Mouse (Mus musculus): Measurements from ENCODE around the gene Shisa8. TPM values are rescaled to one million over a fixed set of nuclear protein-coding genes. Genes with fewer than 3 reads are reported as not detected.
"Not testable (repeated sequence)": the region's sequence is repeated elsewhere in the genome, so short reads cannot be mapped to it uniquely, and the experiment has no call there.

Shisa8 gene
- total RNA-seq (2021): under 1 TPM in 1 of 2 experiments, not detected in 1; 0.23 TPM
- long read RNA-seq, experiment 1, partial matches to known transcripts: 0 of 1 reads
- long read RNA-seq, experiment 1, other reads (novel, unspliced or antisense): 0 of 1 reads
- long read RNA-seq, experiment 2: 0 reads

DNA sequence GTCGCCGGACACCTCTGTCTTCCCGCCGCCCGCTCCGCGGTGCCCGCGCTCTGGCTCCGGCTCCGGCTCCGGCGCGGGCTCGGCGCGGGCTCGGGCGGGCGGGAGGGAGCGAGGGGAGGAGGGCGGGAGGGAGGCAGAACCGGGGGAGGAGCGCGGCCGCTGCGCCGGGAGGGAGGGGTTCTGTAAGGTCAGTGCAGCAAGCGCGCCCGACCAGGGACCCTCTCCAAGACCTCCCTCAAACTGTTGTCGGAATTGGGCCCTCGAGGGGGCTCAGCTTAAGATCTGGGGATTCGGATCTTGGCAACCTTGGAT, at the start of gene Shisa8:
Gene Shisa8 (minus strand): TSS at position 64 of the 312 bp plus-strand sequence.
- no peak for DNase-seq (ENCODE audit: low spot score in 2 of 2)

DNA sequence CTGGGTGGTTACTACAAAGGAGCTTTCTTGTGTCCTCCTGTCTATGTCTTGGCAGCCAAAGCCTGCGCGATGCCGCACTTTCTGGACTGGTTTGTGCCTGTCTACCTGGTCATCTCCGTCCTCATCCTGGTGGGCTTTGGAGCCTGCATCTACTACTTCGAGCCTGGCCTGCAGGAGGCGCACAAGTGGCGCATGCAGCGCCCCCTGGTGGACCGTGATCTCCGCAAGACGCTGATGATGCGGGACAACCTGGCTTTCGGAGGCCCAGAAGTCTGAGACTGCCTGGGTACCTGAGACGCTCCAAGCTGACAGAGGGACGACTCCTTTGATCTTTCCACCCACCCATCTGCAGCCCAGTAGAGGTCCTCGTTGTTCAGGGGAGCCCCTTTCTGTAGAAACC, 46.9 kb upstream of the Shisa8 start:
- peak; percentile 57 to 73 for DNase-seq (ENCODE audit: low spot score in 2 of 2)

DNA sequence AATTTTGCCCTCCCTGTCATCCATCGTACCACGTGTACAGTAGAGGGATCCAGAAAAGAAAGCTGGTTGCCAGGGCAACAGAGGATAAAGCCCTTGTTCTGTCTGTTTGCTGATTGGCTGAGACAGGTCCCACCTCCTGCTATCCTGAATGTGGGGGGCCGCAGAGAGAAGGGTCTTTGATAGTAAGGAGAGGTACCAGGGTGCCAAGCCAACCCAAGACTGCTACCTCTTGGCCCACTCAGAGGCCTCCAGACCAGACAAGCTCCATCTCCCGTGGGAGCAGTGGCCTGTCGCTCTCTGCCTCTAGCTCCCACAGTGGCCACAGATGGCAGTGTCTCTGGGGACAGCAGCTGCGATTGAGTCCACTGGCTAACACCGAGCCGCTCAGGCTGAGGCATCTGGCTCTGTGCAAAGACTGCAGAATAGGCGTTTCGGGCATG, 43.3 kb upstream of the Shisa8 start:
- no peak for DNase-seq (ENCODE audit: low spot score in 2 of 2)

DNA sequence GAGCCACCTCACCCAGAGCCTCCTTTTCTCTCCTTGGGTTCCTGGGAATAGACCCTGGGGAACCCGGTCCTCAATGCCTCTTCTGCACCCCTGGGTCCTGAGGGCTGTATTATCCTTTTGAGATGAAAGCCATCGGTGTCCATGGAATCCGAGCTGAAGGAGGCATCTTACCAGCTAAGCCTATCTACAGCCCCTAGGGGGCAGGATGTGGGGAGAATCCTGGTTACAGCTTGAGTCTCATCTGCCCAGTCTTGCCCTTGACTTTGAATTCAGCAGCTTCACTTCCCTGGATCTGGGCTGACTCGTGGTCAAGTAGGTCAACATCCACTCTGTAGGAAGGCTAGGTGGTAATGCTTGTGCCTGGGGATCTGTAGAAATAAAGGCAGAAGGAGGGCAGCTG, 42.6 kb upstream of the Shisa8 start:
- DNase-seq (ENCODE audit: low spot score in 2 of 2): no peak

DNA sequence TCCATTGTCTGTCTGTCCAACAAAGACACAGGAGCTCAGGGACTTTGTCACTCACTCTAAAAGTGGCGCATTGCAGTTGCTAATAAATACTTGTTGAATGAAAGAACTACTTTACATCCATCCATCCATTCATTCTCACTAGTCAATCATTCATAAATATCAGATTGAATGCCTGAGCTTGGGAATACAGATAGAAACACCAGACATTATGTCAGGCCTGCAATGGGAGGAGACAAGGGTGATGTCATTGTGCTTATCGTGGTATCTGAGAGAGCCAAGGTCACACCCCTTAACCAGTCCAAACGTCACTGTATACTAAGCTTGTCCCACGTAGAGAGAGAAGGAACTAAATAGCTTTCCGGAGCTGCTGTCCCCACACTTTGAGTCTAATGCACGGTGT, 39.5 kb upstream of the Shisa8 start, which contains the start of gene 1500009C09Rik:
Gene 1500009C09Rik (plus strand): TSS at position 301 of the 400 bp plus-strand sequence.
- no peak for DNase-seq (ENCODE audit: low spot score in 2 of 2)

DNA sequence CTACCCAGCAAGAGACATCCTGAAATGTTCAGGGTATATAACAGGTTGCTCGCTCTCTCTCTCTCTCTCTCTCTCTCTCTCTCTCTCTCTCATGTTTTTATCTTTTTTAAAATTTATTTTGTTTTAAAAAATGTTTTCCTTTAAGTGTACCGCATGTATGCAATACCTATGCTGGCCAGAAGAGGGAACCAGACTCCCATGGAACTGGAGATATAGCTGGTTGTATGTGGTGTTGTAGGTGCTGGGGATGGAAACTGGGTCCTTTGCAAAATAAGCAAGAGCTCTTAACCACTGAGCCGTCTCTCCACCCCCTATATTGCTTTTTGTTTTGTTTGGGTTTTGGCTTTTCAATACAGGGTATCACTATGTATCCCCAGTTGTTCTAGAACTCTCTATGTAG, 39.0 kb upstream of the Shisa8 start:
- DNase-seq (ENCODE audit: low spot score in 2 of 2): no peak

DNA sequence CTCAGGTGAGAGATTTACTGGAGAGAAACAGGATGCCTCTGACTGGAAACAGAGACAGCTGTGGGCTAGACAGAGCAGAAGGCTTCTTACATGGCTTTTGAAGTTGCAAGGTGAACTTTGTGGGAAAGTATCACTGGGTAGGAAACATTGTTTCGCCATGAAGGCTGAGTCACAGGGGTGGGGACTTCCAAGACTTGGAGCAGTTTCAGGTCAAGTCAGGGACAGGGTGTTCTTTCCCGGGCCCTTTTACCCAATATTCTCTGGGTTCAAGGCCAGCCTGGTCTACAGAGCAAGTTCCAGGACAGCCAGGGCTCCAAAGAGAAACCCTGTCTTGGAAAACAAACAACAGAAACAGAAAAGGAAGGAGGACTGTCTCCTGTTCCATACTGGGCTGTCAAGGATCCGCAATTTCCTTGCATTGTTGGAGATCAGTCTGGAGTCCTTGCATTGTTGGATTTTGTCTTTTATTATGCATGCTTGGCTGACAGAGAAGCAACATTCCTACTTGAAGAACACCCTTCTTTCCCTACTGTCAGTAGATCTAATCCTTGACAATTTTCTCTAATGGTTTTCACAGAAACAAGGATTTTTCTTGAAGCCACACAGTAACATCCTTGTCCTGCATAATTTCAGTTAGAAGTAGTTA, 34.6 kb upstream of the Shisa8 start:
- no peak for DNase-seq (ENCODE audit: low spot score in 2 of 2)

DNA sequence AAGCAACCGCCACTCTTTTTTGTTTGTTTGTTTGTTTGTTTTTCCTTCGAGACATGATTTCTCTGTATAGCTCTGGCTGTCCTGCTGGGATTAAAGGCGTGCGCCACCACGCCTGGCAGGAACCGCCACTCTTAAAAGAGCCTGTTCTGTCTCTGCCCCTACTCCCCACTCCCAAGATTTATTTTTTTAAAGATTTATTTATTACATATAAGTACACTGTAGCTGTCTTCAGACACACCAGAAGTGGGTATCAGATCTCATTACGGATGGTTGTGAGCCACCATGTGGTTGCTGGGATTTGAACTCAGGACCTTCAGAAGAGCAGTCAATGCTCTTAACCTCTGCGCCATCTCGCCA, 32.2 kb upstream of the Shisa8 start:
- not testable (repeated sequence) for DNase-seq (ENCODE audit: low spot score in 2 of 2)

DNA sequence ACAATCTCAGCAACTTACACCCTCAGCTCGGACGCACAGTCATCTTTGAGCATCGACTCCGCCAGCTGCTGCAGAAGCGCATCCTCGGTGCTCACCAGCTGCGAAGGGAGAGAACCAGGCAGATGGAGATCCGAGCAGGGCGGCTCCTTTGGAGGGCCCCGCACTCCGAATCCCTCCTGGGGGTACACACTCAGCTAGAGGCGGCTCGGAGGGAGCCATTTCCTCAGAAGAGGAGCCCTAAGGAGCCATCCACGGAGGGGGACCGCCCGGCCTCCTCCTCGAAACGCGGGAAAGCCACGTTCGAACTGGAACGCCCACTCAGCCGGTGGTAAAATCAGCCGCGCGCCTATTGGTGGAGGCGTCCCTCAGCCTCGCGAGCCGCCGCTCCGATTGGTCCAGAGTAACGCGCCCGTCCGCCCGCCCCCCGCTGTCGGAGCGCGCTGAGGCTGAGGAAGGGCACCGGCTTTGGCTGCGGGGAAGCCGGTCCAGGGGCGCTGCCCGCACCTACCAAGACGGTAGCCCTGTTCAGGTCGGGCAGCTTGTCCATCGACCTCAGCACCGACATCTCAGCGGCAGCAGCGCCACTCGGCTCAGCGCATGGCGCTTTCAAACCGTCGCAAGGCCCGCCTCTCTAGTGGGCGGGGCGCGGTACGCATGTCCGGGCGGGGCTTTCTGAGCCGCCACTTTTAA, 31.6 kb upstream of the Shisa8 start, which contains the start of gene Cenpm:
Gene Cenpm (minus strand): TSS at position 634 of the 690 bp plus-strand sequence.
- peak; percentile 88 to 93 for DNase-seq (ENCODE audit: low spot score in 2 of 2)

DNA sequence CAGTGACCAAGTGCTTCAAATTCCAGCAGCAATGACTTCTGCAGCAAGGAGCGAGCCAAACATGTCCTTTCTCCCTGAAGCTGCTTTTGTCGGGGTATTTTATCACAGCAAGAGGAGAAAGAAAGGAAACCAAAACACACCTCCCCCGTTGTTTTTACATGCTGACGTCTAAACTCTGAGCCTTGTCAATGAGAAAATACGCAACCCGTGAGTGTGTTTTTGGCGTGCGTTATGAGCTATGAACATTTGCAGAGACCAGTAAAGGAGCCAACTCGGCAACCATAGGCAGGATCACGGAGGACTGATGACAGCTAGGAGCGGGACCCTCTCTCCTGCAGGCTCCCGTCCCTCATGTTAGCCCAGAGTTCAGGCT, 31.1 kb upstream of the Shisa8 start:
- DNase-seq (ENCODE audit: low spot score in 2 of 2): no peak

DNA sequence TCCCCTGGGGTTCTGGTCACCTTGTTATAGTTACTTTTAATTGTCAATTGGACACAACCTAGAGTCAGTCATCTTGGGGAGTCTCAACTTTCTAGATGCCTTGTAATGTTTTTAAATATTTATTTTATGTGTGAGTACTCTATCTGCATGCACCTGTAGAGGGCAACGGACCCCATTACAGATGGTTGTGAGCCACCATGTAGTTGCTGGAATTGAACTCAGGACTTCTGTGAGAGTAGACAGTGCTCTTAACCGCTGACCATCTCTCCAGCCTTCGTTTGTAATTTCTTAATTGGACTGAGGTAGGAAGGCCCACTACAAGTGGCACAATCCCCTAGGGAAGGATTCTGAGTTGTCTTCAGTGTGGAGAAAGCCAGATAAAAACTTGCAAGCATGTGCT, 30.7 kb upstream of the Shisa8 start:
- DNase-seq (ENCODE audit: low spot score in 2 of 2): no peak

DNA sequence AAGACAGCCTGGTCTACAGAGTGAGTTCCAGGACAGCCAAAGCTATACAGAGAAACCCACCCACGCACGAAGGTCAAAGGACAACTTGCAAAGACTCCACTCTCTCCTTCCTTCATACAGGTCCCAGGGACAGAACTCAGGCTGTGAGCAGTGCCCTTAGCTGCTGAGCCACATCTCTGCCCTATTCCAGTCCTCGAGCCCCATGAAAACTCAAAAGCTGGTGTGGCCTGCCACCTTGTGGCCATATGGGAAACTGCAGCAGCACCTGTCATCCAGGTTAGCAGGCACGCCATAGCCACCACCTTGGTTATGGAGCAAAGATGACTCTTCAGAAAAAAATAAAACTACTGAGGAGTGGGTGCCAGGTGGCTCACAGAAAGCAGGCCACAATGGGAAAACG, 23.9 kb upstream of the Shisa8 start:
- DNase-seq (ENCODE audit: low spot score in 2 of 2): peak in 1 of 2 experiments; percentile 69

DNA sequence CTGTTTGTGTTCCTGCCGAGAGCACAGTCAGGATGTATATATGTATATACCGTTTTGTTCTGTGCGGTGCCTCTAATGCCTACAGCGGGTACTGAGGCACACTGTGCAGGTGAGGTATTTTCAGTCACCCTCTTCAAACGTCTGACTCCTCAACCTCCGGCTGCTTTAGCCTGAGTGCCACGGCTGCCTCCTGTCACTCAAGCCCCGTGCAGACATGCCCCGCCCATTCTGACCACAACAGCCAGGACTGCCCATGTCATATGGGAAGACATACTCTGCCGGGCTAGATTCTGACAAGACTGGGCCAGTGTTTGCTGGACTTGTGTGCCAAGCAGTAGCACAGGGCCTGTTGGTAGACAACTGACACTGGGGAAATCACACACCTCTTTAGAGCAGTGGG, 23.0 kb upstream of the Shisa8 start:
- DNase-seq (ENCODE audit: low spot score in 2 of 2): no peak

DNA sequence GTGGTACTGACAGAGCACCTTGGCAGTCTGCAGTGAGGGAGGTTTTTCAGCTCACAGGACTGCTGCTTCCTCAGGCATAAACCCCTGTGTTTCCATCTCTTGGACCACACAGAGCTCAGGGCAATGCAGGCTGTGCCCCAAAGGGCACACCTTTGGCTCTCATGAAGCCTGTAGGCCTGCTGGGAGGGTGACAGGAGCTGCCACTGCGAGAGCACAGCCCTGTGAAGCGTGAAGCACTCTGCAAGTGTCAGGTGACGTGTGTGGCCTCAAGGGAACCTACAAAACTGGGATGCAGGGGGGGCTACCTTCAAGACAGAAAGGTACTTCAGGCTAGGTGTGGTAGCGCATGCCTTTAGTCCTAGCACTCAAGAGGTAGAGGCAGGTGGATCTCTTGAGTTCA, 20.0 kb upstream of the Shisa8 start:
- DNase-seq (ENCODE audit: low spot score in 2 of 2): no peak

DNA sequence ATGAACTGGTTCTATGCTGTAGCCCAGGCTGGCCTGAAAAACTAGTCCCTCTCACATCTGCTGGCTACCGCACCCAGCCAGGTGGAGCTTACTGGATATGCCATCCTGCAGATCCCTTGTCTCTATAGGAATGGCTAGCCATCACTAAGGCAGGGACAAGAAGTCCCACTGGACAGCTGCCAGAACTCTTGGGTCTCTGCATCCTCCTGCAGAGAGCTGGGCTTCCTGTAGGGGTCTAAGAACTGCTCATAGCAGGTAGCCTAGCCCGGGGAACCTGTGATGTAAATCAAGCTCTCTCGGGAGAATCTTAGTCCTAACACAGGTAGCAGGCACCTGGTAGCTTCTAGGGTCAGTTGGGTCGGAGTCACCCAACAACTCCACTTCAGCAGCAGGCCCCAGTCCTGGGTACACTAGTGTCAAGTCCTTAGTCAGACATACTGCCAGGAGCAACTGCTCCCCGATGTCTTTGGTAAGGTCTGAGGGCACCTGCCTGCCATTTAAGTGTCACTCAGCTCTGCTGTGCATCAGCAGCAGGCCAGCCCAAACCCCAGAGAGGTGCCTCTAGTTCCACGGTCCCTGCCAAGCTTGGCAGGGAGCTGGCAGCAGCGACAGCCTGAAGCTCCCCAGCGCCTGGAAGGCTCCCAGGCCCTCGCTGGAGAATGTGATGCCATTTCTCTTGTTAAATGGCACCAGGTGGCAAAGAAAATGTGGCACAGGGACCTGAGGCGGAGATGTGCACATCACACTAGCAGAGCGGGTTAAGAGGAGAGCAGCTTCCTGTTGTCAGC, 19.2 kb upstream of the Shisa8 start:
- no peak for DNase-seq (ENCODE audit: low spot score in 2 of 2)

DNA sequence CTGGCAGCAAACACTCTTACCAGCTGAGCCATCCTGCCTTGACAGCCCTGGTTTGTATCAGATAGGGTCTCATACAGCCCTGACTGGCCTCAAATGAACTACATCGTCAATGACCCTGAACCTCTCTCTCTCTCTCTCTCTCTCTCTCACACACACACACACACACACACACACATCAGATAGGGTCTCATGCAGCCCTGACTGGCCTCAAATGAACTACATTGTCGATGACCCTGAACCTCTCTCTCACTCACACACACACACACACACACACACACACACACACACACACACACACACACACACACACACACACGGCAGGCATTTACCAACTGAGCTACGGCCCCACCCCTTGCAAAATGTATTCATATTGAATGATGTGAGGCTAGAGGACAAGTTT, 18.5 kb upstream of the Shisa8 start:
- no peak for DNase-seq (ENCODE audit: low spot score in 2 of 2)

DNA sequence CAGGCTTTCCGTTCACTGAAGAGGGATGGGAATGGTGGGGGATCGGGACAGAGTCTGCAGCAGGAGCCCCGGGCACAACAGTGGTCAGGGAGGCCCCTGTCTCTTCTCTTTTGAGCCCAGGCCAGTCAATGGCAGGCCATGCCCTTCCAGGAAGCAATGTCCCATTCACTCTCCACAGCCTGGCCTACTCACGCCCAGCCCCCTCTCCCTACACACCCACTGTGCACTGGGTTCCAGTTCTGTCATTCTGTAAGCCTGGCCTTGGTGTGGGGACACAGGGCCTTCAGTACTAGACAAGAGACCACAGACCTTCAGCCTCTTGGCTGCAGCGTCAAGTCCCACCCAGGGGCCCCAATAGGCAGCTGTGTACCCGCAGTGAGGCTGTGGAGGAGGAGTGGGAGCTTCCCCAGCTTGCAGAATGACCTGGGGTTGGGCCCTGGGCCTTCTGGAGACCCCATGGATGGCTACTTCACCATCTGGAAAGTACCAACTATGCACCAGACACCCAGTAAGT, 17.5 kb upstream of the Shisa8 start:
- no peak for DNase-seq (ENCODE audit: low spot score in 2 of 2)

DNA sequence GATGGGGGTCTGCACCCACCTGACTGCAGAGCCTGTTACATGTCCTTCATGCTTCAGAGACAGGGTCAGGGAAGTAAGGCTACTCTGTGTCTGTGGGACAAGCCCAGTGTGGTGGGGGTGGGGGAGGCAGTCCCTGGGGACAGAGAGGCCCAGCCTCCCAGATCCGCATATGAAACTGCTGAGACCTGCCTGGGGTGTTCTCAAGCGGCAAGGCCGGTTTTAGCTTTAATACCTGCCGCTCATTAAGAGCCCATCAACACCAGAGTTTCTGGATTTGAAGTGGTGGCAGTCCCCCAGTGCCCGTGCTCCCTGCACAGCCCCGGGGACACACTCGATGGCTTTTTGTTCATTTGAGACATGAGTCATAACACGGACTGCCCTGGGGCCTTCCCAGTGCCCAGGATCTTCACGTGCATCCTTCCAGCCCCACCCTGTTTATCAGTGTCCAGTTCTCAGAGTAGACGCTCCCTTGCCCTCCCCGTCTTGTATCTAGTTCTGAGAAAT, 17.0 kb upstream of the Shisa8 start:
- DNase-seq (ENCODE audit: low spot score in 2 of 2): no peak

DNA sequence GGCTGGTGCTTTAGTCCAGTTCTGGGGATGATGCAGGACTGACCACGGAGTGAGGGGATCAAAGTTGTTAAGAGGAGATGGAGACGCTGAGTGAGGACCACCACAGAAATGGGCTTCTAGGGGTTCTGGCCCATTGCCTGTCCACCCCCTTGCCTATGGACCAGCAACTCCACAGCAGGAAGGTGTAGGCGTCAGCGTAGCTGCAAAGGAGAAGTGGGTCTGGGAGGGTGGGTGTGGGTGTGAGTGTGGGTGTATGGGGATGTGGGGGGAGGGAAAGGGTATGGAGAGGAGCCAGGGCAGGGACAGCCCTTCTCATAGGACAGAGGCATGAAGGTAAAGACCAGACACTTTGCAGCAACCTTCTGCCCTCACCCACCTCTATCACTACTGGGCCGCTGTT, 13.2 kb upstream of the Shisa8 start:
- DNase-seq (ENCODE audit: low spot score in 2 of 2): no peak

DNA sequence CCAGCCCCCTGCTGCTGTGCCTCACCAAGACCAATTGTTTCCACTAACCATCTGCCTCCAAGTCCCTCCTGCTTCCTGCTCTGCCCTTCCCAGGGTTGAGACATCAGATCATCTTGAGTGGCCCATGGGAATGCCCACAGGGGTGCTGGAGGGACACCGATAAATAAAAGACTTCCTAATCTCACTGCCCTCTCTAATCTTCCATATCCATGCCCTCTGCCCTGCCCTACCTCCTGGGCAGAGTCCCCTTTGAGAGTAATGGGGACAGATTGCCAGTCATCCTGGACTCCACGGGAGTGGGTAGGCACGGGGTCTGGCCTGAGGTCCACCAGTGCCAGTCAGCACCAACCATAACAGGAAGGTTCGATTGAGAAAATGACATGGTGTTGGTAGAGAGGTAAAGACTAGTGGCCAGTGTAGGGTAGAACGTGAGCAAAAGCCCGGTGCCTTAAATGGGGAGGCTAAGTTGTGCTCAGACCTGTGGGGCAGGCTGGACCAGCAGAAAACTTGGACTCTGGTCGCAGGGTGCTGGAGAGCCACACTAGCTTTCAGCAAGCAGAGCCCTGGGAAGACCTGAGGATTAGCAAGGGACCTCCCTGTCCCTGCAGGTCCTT, 12.1 kb upstream of the Shisa8 start:
- DNase-seq (ENCODE audit: low spot score in 2 of 2): no peak
